Mouse (Mus musculus) embryonic facial prominence, embryonic 14.5 days (tissue): Measurements from ENCODE around the gene Npepl1. TPM values are rescaled to one million over a fixed set of nuclear protein-coding genes. Genes with fewer than 3 reads are reported as not detected.
A peak's percentile ranks its signal among the peaks of the same experiment; 100 is the strongest.

ENCODE experiments used
- ATAC-seq: fragments of 200-750 bp; cut with Nextera tagmentation; 2 replicates; pipeline ENCODE4 v1.8.0; 2017; ENCODE audit warnings: low read depth, moderate number of reproducible peaks, moderate TSS enrichment
- DNase-seq: peaks from one replicate; pipeline ENCODE4 v3.0.0-alpha.2; 2015; ENCODE audit warnings: low spot score
- H3K27ac ChIP-seq: fragments of 300-500 bp; sonication (generic); replicated peaks from 2 replicates; pipeline ENCODE4 v1.5.1; 2014; ENCODE audit warnings: low read depth, mild to moderate bottlenecking, low read length, moderate library complexity
- H3K27me3 ChIP-seq: fragments of 300-500 bp; sonication (generic); replicated peaks from 2 replicates; pipeline ENCODE4 v1.6.1; 2014; ENCODE audit warnings: low read length; ENCODE audit not compliant: control insufficient read depth, insufficient read depth
- H3K36me3 ChIP-seq: fragments of 300-500 bp; sonication (generic); 2 replicates; pipeline ENCODE4 v1.6.1; 2014; ENCODE audit warnings: low read length, mixed read lengths; ENCODE audit not compliant: control insufficient read depth, insufficient read depth
- H3K4me1 ChIP-seq: fragments of 300-500 bp; sonication (generic); 2 replicates; pipeline ENCODE4 v1.6.1; 2014; ENCODE audit warnings: antibody characterized with exemption, low read length; ENCODE audit not compliant: control insufficient read depth, insufficient read depth
- H3K4me2 ChIP-seq: fragments of 300-500 bp; sonication (generic); 2 replicates; pipeline ENCODE4 v1.6.1; 2014; ENCODE audit warnings: low read depth, mild to moderate bottlenecking, low read length, moderate library complexity, mixed read lengths
- H3K4me3 ChIP-seq: fragments of 300-500 bp; sonication (generic); 2 replicates; pipeline ENCODE4 v1.5.1; 2014; ENCODE audit warnings: low read depth, mild to moderate bottlenecking, low read length
- H3K9ac ChIP-seq: fragments of 300-500 bp; sonication (generic); 2 replicates; pipeline ENCODE4 v1.6.1; 2014; ENCODE audit warnings: low read depth, mild to moderate bottlenecking, low read length, moderate library complexity, mixed read lengths
- H3K9me3 ChIP-seq: fragments of 300-500 bp; sonication (generic); 2 replicates; pipeline ENCODE4 v1.6.1; 2016; ENCODE audit warnings: low read length; ENCODE audit not compliant: control insufficient read depth
- WGBS: fragments of 180-500 bp; shearing (Covaris S2); extraction: QIAGEN DNeasy Blood & Tissue Kit; methylation state at CpG from one replicate; pipeline ENCODE4 v1.1.7; 2014; 5-methylcytosine and 5-hydroxymethylcytosine counted together
- polyA plus RNA-seq: library from polyadenylated mRNA; unstranded; fragments of >200 nt; fragmentation: Nextera tagmentation; extraction: Ambion mirVana; gene quantifications from 2 replicates; pipeline ENCODE4 v1.2.1, GENCODE M21; 2014

The Npepl1 gene
- polyA plus RNA-seq, 1 experiment from 2014 or later: 79.9 TPM

DNA sequence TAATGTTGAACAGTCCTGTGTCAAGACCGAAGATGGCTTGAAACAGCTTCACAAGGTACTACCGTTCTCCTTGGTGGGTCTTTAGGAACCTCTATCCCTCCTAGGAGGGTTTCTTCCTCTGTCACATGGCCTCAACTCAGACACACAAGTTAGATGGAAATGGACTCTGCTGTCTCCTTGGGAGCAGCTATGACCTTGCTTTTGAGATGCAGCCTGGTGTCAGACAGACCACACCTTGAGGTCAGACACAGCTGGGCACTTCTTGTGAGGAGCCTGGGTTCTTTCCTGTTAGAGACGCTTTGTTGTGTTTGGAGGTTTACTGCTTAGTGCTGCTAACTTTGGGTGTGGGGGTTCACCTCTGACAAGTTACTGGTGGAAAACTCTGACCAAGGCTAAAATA lies 15.1 kb upstream of the Npepl1 start:
- no peaks in the 10 kb centered on the region for H3K27me3 ChIP-seq
- H3K36me3 ChIP-seq: peaks cover 58% of the 10 kb centered on the region
- no peak for DNase-seq
- no peak overlapping the region for H3K4me3 ChIP-seq
- H3K9ac ChIP-seq: no peak overlapping the region
- H3K4me1 ChIP-seq: no peaks in the 10 kb centered on the region
- no peak overlapping the region for H3K27ac ChIP-seq
- no peak overlapping the region for H3K4me2 ChIP-seq
- no peaks in the 10 kb centered on the region for H3K9me3 ChIP-seq
- WGBS: 95% methylated on average over 3 of the region's 3 CpGs
- no peak for ATAC-seq

DNA sequence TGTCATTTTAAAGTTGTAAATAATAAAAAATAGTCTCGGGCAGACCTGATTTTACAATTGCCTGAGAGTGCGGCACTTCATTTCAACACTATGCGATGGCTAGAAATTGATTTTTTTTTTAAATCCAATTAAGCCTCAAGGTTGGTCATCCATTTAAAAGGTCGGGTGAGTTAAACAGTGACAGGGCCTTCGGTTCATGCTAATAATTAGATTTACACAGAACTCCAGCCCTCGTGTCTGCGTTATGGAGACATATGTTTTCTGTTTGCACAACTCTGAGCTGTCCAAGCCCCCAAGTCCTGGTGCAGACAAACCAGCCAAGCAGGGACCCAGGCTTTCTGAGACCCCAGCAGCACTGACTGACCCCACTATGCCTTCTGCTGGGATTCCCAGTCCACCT lies 7.8 kb upstream of the Npepl1 start:
- Histone ChIP-seq H3K9ac (no peak overlapping the region), H3K27ac (no peak overlapping the region), H3K4me3 (no peak overlapping the region), H3K27me3 (no peaks in the 10 kb centered on the region), H3K9me3 (no peaks in the 10 kb centered on the region), H3K4me1 (no peaks in the 10 kb centered on the region), H3K36me3 (peaks cover 7% of the 10 kb centered on the region), H3K4me2 (no peak overlapping the region)
- DNase-seq: no peak
- 47% methylated on average over 7 of the region's 7 CpGs for WGBS
- ATAC-seq: no peak

DNA sequence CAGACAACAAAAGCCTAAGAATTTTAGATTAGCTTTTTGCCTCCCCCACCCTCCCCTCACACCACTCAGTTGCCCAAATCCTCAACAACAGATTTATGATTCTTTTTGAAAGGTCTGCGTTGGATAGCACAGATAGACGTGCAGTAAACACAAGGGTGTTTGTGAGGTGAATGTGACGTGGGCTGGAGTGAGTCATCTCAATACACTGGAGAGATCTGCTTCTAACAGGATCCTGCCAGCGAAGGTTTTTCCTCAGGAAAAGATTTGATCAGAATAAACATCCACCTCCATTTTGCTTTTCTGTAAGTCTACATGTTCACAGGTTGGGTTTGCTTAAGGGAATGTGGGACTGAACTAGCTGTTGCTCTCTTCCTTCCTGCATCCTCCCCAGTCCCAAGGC lies 6.6 kb upstream of the Npepl1 start:
- no peaks in the 10 kb centered on the region for H3K9me3 ChIP-seq
- no peak overlapping the region for H3K9ac ChIP-seq
- H3K27ac ChIP-seq: no peak overlapping the region
- ATAC-seq (no peak), DNase-seq (no peak)
- no peaks in the 10 kb centered on the region for H3K4me1 ChIP-seq
- H3K4me2 ChIP-seq: no peak overlapping the region
- H3K27me3 ChIP-seq: no peaks in the 10 kb centered on the region
- WGBS: 85% methylated on average over 4 of the region's 4 CpGs
- H3K36me3 ChIP-seq: 0 out of 2 replicates have a peak, but pooled peaks cover 3% of the 10 kb centered on the region
- no peak overlapping the region for H3K4me3 ChIP-seq

GRCm38 (mm10) chr2:174107375-174107774 lies 2.8 kb upstream of the Npepl1 start:
- ATAC-seq: no peak
- DNase-seq: no peak
- Histone ChIP-seq H3K9me3 (no peaks in the 10 kb centered on the region), H3K4me2 (no peak overlapping the region), H3K4me1 (peaks cover 7% of the 10 kb centered on the region; the same call in 1 of the 2 replicates), H3K27me3 (no peaks in the 10 kb centered on the region), H3K36me3 (0 out of 2 replicates have a peak, but pooled peaks cover 3% of the 10 kb centered on the region), H3K9ac (no peak overlapping the region), H3K4me3 (no peak overlapping the region), H3K27ac (no peak overlapping the region)
- 79% methylated on average over 3 of the region's 3 CpGs for WGBS

DNA sequence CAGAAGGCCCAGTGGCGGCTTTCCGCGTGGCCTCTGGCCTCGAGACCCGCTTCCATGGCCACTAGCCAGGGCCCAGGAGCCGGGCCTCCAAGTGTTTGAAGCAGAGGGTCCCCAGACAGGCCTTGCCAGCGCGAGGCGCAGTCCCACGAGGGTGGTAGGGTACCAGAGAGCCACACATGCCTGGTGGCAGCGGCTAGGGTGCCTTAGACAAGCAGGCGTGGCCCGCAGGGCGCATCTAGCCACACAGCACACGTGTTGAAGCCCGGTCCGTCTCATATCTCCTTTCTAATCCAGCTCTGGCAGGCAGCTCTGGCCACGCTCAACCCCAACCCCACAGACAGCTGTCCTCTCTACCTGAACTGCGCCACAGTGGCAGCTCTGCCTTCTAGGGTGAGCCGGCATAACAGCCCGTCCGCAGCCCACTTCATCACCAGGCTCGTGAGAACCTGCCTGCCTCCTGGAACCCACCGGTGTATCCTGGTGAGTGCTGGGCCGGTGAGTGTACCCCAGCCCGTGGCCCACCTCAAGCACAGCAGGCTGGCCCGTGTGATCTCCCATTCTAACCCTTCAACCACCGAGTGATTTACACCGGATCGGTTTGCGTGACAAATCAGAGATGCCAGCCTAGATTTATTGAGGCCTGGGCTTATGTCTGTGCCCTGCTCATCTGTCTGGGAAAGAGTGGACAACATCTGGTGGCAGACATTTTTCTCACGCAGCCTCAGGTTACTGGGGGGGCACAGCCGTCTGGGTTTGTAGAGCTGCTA lies 817 bp downstream of the Npepl1 start:
- H3K4me1 ChIP-seq: peaks cover 7% of the 10 kb centered on the region; the same call in 1 of the 2 replicates
- 45% methylated on average over 32 of the region's 33 CpGs for WGBS

DNA sequence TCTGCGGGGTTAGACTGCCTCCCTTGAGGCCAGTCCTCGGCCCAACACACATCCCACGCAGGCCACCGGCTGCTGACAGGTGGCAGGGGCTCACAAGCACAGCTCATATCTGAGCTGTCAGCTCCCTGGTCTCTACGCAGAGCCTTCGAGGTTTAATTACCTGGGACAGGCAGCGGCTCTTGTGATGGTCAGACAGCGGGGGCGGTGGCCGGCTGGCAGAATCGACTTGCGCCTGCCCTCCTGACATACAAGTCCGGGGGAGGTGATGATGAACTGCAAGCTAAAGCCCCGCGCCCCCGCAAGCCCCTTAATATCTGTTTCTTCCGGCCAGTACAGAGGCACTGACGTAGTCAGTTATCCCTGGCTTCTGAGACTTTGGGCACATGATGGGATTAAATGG lies 2.8 kb downstream of the Npepl1 start:
- H3K9me3 ChIP-seq: no peaks in the 10 kb centered on the region
- H3K27ac ChIP-seq: no peak overlapping the region
- peaks cover 12% of the 10 kb centered on the region; the same call in 1 of the 2 replicates for H3K4me1 ChIP-seq
- WGBS: 77% methylated on average over 18 of the region's 18 CpGs
- no peak overlapping the region for H3K4me3 ChIP-seq
- H3K4me2 ChIP-seq: no peak overlapping the region
- no peak overlapping the region for H3K9ac ChIP-seq
- no peak for DNase-seq
- no peaks in the 10 kb centered on the region for H3K27me3 ChIP-seq
- ATAC-seq: no peak
- peaks cover 30% of the 10 kb centered on the region; the same call in 1 of the 2 replicates for H3K36me3 ChIP-seq

More for the DNA sequence above, 817 bp downstream of the Npepl1 start:
- peak overlapping the region; percentile 70 for H3K27ac ChIP-seq
- peak overlapping the region; percentile 92 for H3K4me2 ChIP-seq
- DNase-seq: peak; percentile 58
- H3K36me3 ChIP-seq: peaks cover 13% of the 10 kb centered on the region; the same call in 1 of the 2 replicates
- no peaks in the 10 kb centered on the region for H3K9me3 ChIP-seq
- no peaks in the 10 kb centered on the region for H3K27me3 ChIP-seq
- peak; percentile 45 for ATAC-seq
- peak overlapping the region; percentile 93 for H3K9ac ChIP-seq
- peak overlapping the region; percentile 62 for H3K4me3 ChIP-seq

- H3K27me3 ChIP-seq: no peaks in the 10 kb centered on the region
- no peak overlapping the region for H3K4me2 ChIP-seq
- H3K27ac ChIP-seq: no peak overlapping the region; the same call in 1 of the 2 replicates
- WGBS: 85% methylated on average over 12 of the region's 12 CpGs
- ATAC-seq: no peak
- no peaks in the 10 kb centered on the region for H3K9me3 ChIP-seq
- no peak overlapping the region for H3K9ac ChIP-seq
- H3K4me1 ChIP-seq: peaks cover 12% of the 10 kb centered on the region; the same call in 1 of the 2 replicates
- DNase-seq: peak; percentile 79
- H3K4me3 ChIP-seq: no peak overlapping the region
- peaks cover 43% of the 10 kb centered on the region; the same call in 1 of the 2 replicates for H3K36me3 ChIP-seq
Observed at GRCm38 (mm10) chr2:174114148-174114864, 4.2 kb downstream of the Npepl1 start.

DNA sequence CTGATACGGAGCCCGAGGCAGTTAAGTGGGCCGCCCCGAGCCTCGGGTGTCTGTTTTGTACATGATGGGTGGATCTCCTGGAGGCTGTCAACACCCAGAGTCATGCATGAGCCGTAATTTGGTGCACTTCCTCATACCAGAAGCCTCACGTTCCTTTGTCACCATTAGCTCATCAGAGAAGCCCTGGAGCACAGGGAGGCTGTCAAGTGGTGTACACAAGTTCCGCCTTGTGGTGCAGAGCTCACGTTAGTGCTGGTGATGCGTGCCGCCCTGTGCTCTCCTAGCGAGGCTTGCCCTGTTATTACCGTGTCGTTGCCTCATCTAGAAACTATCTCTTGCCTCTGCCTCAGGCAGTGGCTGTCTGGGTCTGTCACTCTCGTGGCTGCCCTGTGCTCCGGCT lies 6.8 kb downstream of the Npepl1 start:
- no peak overlapping the region for H3K27ac ChIP-seq
- H3K4me3 ChIP-seq: no peak overlapping the region
- peak; percentile 81 for ATAC-seq
- DNase-seq: peak; percentile 87
- H3K9me3 ChIP-seq: no peaks in the 10 kb centered on the region
- 0 out of 2 replicates have a peak, but pooled peaks cover 5% of the 10 kb centered on the region for H3K4me1 ChIP-seq
- peaks cover 69% of the 10 kb centered on the region for H3K36me3 ChIP-seq
- no peak overlapping the region for H3K9ac ChIP-seq
- 30% methylated on average over 16 of the region's 16 CpGs for WGBS
- no peak overlapping the region for H3K4me2 ChIP-seq
- no peaks in the 10 kb centered on the region for H3K27me3 ChIP-seq
